Mouse (Mus musculus): ENCODE results near the gene Osmr.
"Not testable (repeated sequence)": the region's sequence is repeated elsewhere in the genome, so short reads cannot be mapped to it uniquely, and the experiment has no call there.

Osmr gene

DNA sequence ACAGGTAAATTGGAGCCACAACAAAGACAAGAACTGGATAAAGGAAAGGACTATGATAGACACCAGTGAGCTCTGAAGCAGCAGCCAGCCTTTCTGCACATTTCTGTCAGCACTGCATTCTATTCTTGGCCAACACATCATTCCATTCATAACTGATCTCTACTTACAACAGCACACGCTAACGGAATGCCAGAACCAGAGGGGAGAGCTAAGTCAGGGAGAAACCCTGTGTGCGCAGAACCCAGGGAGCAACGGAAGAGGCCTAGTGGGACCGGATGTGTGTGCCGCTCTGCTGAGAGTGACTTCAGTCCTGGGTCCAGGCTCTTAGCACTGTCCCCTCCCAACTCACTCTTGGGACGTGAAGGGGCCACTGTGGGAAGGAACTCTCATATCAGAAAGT lies 13.2 kb downstream of the Osmr start:
- DNase-seq (ENCODE audit: low read depth, low spot score) = no peak

- DNase-seq (ENCODE audit: low read depth, low spot score) = no peak
These were observed 15.0 kb downstream of the Osmr start for GRCm38 (mm10) chr15:6859781-6860180.

- no peak for DNase-seq (ENCODE audit: low read depth, low spot score)
These were observed 15.9 kb downstream of the Osmr start for GRCm38 (mm10) chr15:6858871-6859270.

DNA sequence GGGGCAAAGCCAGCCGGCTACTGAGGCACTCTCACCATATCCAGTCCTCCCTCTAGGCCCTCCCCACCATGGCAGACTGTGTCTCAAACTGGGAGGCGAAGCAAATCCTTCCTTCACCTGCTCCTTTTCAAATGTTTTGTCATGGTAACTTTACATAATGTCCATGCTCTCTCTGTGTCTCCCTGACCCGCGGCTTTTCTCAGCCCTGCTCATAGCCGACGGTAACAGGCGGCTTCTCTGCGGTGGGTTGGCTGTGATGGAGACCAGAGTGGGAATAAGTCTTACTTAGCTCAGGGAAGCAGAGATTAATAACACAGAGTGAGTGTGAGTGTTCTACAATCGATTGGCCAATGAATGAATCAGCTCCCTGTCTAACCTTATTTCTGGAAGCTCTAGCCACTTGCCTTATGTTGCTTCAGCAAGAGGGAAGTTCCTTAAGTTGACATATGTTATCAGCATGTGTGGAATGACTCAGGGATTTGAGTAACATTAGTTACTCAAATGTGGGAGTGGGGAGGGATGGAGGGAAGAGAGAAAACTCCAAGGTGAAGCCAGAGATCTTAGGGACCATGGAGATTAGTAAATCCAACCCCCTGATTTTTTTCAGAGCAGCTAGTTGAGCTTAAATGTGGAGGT lies 17.4 kb downstream of the Osmr start:
- no peak for DNase-seq (ENCODE audit: low read depth, low spot score)

GRCm38 (mm10) chr15:6849851-6850250 lies 24.9 kb downstream of the Osmr start:
- DNase-seq (ENCODE audit: low read depth, low spot score) = no peak

- DNase-seq (ENCODE audit: low read depth, low spot score) = no peak
These were observed 34.6 kb downstream of the Osmr start for GRCm38 (mm10) chr15:6840199-6840598.

DNA sequence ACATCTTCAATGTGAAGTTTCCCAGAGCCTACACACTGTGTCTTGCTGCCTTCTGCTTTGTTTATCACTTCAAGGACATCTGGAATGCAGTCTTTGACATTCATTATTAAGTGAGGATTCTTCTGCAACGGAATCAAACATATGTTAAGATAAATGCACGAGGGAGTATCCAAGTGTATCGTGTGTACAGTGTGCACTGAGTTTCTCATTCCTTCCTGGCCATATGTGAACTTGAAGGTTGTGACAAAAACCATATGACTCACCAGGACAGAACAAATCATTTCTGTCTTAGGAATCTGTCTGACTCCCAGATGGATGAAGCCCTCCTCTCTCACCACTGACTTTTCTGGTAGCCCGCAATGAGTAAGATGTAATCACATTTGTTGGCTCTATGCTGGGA lies 59.0 kb downstream of the Osmr start:
- DNase-seq (ENCODE audit: low read depth, low spot score) = no peak

- not testable (repeated sequence) for DNase-seq (ENCODE audit: low read depth, low spot score)
These were observed 73.6 kb downstream of the Osmr start for GRCm38 (mm10) chr15:6801212-6801611.

DNA sequence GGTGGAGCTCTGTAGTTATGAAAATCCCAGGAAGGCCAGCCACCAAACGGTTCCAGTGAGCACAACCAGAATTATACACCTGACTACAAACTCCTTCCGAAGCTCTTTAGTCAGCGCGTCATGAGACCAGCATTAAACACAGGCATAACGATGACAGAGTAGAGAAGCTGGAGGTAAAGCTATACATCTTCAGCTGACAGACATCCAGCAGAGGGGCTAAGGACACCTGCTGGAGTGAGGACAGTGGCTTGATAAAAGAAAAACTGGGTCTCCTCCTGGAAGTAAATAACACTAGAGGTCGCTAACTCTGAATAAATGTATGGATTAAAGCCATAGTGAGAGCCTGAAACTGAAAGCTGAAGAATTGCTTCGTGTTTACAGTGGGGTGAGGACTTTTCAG lies 81.9 kb downstream of the Osmr start:
- DNase-seq (ENCODE audit: low read depth, low spot score) = no peak

DNA sequence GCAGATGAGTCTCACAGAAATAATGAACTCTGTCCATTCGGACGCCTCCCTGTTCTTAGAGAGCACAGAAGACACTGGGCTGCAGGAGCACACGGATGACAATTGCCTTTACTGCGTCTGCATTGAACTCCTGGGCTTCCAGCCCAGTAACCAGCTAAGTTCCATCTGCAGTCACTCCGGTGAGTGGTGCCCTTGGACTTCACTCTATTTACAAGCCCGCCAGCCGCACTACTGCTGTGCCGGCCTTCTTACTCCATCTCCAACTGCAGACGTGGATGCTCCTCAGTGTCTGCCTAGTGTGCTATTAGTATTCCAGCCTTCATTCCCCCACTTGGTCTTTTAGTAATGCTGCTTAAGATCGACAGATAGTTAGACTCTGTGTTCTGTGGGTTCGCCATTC lies 83.1 kb downstream of the Osmr start:
- no peak for DNase-seq (ENCODE audit: low read depth, low spot score)

DNA sequence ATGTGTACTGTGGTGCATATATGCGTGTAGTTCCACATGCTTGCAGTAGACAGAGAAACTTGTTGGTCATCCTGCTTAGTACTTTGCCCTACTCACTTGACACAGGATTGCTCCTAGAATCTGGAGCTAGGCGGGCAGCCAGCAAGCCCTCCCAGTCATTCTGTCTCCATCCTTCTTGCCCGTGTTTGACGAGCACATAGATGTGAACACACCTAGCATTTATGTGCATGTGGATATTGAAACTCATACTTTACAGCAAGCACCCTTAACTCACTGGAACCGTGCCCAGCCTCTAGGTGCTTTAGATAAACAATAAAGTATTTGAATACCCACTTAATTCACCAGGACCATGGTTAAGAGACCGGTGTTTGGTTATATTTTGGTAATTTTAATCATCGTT lies 84.8 kb downstream of the Osmr start:
- DNase-seq (ENCODE audit: low read depth, low spot score) = no peak

GRCm38 (mm10) chr15:6787236-6787635 lies 87.5 kb downstream of the Osmr start:
- DNase-seq (ENCODE audit: low read depth, low spot score) = no peak

DNA sequence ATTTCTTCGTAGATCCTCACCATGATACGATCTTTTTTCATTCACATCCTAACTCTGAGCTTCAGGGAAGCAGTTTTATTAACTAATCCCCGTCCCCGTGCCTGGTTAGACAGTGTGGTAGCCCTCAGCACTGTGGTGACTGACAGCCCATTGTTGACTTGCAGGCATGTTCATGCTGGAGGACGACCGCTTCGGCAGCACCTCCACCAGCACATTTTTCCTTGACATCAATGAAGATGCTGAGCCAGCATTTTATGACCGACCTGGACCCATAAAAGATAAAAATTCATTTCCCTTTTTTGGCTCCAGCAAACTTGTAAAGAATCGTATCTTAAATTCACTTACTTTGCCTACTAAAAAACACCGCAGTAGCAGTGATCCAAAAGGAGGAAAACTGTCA lies 88.6 kb downstream of the Osmr start:
- DNase-seq (ENCODE audit: low read depth, low spot score) = no peak

- no peak for DNase-seq (ENCODE audit: low read depth, low spot score)
These were observed 102.5 kb downstream of the Osmr start for GRCm38 (mm10) chr15:6772265-6772664.
